Mouse (Mus musculus) small intestine, adult 2 months (tissue): ENCODE results near the gene Cuedc2.

ENCODE experiments used
- CTCF ChIP-seq: fragments of 200-500 bp; IDR thresholded peaks from 2 replicates; pipeline ENCODE4 v1.5.1; 2012; ENCODE audit warnings: low read depth, mild to moderate bottlenecking, control low read depth, inconsistent platforms, low read length, moderate library complexity, mixed read lengths; ENCODE audit not compliant: insufficient replicate concordance, insufficient read length; ENCODE audit errors: extremely low read depth
- POLR2A ChIP-seq: fragments of 200-500 bp; IDR thresholded peaks from 2 replicates; pipeline ENCODE4 v1.6.1; 2012; ENCODE audit warnings: low read depth, mild to moderate bottlenecking, control low read depth, inconsistent platforms, low read length, moderate library complexity

DNA sequence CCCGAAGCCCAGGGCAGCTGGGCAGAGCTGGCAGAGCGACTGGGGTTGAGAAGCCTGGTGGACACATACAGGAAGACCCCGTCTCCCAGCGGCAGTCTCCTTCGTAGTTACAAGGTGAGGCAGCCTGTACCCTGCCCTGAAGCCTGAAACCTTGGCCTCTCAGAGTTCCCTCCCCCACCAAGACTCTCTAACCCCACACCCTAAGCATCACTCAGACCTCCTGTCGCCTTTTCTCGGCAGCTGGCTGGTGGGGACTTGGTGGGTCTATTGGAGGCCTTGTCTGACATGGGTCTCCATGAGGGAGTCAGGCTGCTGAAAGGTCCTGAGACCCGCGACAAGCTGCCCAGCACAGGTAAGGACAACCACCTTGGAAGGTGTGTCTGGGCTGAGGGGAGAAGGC, 27.2 kb downstream of the Cuedc2 start:
- no peak for TF ChIP-seq CTCF
- TF ChIP-seq POLR2A = no peak
